Mouse (Mus musculus) kidney, adult 2 months (tissue): ENCODE measurements around the gene Parp2.

Source experiments
- CTCF ChIP-seq: fragments of 200-500 bp; conservative IDR thresholded peaks from 2 replicates; pipeline ENCODE4 v1.5.1; 2011; ENCODE audit warnings: low read depth, mild to moderate bottlenecking, control low read depth, low read length, moderate library complexity, mixed read lengths; ENCODE audit not compliant: insufficient read depth, insufficient read length
- POLR2A ChIP-seq: fragments of 200-500 bp; IDR thresholded peaks from one replicate; pipeline ENCODE4 v1.6.1; 2011; ENCODE audit warnings: low read depth, low read length, control low read depth

DNA sequence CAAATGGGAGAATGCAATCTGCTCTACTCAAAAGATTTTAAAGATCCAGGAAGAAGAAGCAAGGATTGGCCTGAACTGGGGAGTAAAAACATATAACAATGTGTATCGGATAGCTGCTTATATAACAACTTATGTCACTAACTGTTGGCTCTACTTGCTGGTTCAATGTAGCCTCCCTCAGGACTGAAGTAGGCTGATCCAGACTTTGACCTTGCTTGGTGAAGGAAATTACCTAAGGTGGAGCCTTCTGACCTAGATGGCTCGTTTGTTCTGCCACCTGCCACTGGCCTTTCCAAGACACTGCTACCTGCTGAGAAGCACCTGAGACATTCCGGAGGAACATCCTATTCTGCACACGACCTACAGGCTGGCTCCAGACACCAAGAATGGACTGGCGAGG lies 48.1 kb downstream of the Parp2 start:
- TF ChIP-seq CTCF, result no peak
- TF ChIP-seq POLR2A, result no peak
